Mouse (Mus musculus): ENCODE data around the gene Rpl18. TPM values are rescaled to one million over a fixed set of nuclear protein-coding genes. Genes with fewer than 3 reads are reported as not detected.

The Rpl18 gene
- 802 and 833 TPM in 2 replicates for polyA plus RNA-seq (2012; ENCODE audit: insufficient read depth, insufficient read length, missing spikeins)

DNA sequence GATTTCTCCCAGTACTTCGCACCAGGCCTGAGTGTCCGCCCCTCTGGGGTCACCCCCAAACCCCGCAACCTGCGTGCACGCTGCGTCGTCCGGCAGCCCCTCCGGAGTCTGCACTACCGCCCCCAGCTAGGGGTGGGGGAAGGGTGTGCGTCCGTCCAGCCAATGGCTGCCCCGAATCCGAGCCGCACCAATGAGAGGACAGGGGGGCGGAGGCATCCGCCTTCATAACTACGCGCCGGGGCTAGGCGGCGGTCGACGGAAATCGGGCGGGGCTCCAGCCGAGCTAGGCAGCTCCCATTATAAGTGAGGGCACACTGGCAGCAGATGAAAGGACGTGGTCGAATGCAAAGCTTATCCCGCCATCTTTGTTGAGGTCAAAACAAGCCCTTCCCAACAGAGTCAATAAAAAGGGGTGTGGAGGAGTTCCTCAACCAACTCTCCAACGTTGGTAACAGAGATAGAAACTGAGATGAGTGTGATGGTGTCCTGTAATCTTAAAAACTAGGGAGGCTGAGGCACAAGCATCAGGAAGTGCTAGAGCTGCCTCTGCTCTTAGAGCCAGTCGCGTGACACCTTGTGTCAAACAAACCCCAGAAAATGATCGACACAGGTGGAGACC is at the start of gene Rpl18:
Gene Rpl18 (plus strand): TSS at position 368 of the 619 bp plus-strand sequence.
- Histone ChIP-seq H3K27ac (ENCODE audit: insufficient read depth, low read depth, low read length) (peak within 1 kb of the TSS; percentile 97), H3K4me1 (ENCODE audit: control insufficient read depth, insufficient read depth, low read length) (peaks cover 7% of the 10 kb centered on the region), H3K4me3 (ENCODE audit: insufficient read depth, low read length) (peak within 1 kb of the TSS; percentile 99)
- TF ChIP-seq POLR2A (IDR thresholded peaks at IDR 0.05; ENCODE audit: borderline replicate concordance, low read depth, low read length) (no peak), CTCF (IDR thresholded peaks at IDR 0.05; ENCODE audit: low read depth, low read length) (no peak)

DNA sequence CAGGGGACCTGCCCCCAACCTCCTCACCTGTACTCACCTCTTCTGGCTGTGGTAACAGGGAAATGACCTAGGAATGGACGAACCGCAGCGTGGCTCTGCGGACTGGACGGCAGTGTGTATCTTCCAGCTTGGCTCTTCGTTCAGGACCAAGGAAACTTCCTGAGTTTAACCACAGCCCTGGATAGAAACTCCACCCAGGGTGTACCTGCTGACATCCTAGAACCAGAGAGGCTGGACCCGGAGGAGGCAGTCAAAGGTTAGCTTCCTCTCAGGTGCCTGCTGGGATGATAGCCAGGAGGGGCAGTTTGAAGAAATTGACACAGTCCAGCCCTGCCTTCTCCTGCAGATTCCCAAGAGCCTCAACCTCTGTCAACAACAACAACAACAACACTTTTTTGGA is 49.1 kb upstream of the Rpl18 start, which contains the start of gene Fut2:
Gene Fut2 (minus strand): TSS at position 234 of the 400 bp plus-strand sequence.
- H3K4me1 ChIP-seq (ENCODE audit: control insufficient read depth, insufficient read depth, low read length) = peaks cover 1% of the 10 kb centered on the region
- TF ChIP-seq POLR2A (IDR thresholded peaks at IDR 0.05; ENCODE audit: borderline replicate concordance, low read depth, low read length) (no peak), CTCF (IDR thresholded peaks at IDR 0.05; ENCODE audit: low read depth, low read length) (no peak)
- no peak within 1 kb of the TSS for H3K4me3 ChIP-seq (ENCODE audit: insufficient read depth, low read length)
- no peak within 1 kb of the TSS for H3K27ac ChIP-seq (ENCODE audit: insufficient read depth, low read depth, low read length)

DNA sequence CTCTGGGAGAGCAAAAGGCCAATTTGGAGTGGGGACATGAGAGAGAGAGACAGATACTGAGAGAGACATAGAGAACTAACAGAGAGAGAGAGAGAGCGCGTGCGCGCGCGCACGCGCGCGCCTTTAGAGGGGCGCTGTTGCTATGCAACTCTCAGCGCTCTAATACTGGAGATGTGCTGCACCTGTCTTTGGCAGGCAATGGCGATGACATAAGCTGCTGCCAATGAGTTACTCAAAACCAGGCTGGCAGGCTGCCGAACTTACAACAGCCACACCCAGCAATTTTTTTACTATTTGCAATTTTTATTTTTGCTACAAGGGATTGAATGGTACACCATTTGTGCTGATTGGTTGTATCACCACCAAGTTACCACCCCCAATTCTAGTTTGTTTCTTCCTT is 47.5 kb upstream of the Rpl18 start:
- Histone ChIP-seq H3K27ac (ENCODE audit: insufficient read depth, low read depth, low read length) (no peak overlapping the region), H3K4me3 (ENCODE audit: insufficient read depth, low read length) (no peak overlapping the region), H3K4me1 (ENCODE audit: control insufficient read depth, insufficient read depth, low read length) (no peaks in the 10 kb centered on the region)
- TF ChIP-seq CTCF (IDR thresholded peaks at IDR 0.05; ENCODE audit: low read depth, low read length) (no peak), POLR2A (IDR thresholded peaks at IDR 0.05; ENCODE audit: borderline replicate concordance, low read depth, low read length) (no peak)

DNA sequence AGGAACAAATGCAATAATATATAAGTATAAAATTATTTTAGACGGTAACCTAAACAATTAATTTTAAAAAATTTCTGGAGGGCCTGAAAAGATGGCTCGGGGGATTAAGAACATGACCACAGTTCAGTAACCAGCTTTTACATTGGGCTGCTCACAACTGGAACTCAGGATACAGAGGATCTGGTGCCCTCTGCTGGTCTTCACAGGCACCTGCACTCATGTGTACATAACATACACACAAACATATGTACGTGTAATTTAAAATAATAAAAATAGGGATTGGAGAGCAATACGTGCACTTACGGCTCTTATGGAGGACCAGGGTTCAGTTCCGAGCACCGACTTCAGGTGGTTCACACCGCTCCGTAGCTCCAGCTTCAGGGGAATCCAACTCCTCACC is 46.3 kb upstream of the Rpl18 start:
- H3K4me3 ChIP-seq (ENCODE audit: insufficient read depth, low read length) = no peak overlapping the region
- TF ChIP-seq CTCF (IDR thresholded peaks at IDR 0.05; ENCODE audit: low read depth, low read length) (no peak), POLR2A (IDR thresholded peaks at IDR 0.05; ENCODE audit: borderline replicate concordance, low read depth, low read length) (no peak)
- H3K4me1 ChIP-seq (ENCODE audit: control insufficient read depth, insufficient read depth, low read length) = no peaks in the 10 kb centered on the region
- H3K27ac ChIP-seq (ENCODE audit: insufficient read depth, low read depth, low read length) = no peak overlapping the region

DNA sequence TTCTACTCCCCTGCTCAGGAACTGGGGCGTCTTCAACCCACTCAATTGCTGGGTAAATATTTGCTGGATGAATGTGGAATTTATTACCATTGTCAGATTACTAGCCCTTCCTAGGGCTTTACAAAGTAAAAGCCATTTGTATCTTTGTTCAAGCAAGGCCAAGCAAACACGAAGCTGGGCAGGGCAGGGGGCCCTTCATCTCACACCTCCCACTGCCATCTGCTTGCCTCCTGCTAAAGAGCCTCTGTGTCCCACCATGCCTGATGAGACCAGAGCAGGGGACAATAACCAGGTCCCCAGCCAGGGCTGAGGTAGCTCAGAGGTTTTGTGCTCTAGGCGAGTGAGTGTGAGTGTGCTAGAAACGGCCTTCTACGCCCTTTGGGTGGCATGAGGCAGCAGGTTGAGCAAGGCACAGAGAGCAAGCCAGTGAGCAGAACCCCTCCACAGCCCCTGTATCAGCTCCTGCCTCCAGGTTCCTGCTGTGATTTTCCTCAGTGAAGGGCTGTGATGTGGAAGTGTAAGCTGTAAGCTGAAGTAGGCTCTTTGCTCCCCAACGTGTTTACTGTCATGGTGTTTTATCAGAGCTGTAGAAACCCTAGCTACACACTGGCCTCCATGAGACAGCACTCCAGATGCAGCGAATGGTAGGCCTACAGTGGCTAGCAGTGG is 37.5 kb upstream of the Rpl18 start:
- H3K4me3 ChIP-seq (ENCODE audit: insufficient read depth, low read length) = no peak overlapping the region
- peaks cover 35% of the 10 kb centered on the region for H3K4me1 ChIP-seq (ENCODE audit: control insufficient read depth, insufficient read depth, low read length)
- TF ChIP-seq POLR2A (IDR thresholded peaks at IDR 0.05; ENCODE audit: borderline replicate concordance, low read depth, low read length) (no peak), CTCF (IDR thresholded peaks at IDR 0.05; ENCODE audit: low read depth, low read length) (no peak)
- H3K27ac ChIP-seq (ENCODE audit: insufficient read depth, low read depth, low read length) = no peak overlapping the region

DNA sequence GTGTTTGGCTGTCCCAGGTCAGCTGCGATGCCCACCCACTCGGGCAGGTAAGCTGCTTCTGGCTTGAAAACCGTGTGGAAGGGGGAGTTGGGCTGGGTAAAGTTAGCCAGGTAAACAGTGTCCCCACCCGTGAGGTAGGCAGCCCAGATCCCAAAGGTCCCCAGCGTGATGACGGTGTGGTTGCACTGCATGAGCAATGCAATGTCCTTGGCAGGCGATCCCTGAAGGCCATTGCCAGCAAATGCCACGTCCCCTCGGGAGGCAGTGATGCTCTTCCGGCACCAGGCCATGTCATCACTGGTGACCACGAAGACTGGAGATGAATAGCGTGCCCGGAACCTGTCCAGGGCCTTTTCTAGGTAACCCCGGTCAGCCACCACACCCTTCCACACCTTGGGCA is 36.7 kb upstream of the Rpl18 start:
- peaks cover 35% of the 10 kb centered on the region for H3K4me1 ChIP-seq (ENCODE audit: control insufficient read depth, insufficient read depth, low read length)
- no peak overlapping the region for H3K27ac ChIP-seq (ENCODE audit: insufficient read depth, low read depth, low read length)
- TF ChIP-seq CTCF (IDR thresholded peaks at IDR 0.05; ENCODE audit: low read depth, low read length) (no peak), POLR2A (IDR thresholded peaks at IDR 0.05; ENCODE audit: borderline replicate concordance, low read depth, low read length) (no peak)
- no peak overlapping the region for H3K4me3 ChIP-seq (ENCODE audit: insufficient read depth, low read length)

DNA sequence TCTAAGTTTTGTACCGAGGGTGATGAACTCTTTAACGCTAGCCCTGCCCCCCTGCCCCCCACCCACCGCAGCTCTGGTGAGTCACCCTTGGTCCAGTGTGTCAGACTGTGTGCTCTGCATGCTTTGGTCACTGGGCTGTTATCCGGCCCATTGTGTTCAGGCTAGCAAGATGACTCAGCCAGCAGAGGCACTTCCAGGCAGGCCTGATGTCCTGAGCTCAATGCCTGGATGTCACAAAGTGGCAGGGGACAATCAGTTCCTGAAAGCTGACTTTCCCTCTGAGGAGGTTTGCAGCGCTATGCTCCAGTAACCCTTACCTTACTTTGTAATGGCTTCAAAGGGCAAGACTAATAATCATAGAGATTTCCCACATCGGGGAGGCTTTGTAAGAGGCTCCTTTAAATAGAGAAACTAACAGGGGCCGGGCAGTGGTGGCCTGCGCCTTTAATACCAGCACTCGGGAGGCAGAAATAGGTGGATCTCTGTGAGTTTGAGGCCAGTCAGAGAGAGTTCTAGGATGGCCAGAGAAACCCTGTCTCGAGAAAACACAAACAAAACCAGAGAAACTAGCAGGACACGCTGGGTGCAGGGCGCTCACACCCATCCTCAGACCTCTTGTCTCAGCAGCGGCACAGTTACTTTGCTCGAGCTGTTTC is 35.2 kb upstream of the Rpl18 start:
- peak overlapping the region; percentile 23 for H3K27ac ChIP-seq (ENCODE audit: insufficient read depth, low read depth, low read length)

DNA sequence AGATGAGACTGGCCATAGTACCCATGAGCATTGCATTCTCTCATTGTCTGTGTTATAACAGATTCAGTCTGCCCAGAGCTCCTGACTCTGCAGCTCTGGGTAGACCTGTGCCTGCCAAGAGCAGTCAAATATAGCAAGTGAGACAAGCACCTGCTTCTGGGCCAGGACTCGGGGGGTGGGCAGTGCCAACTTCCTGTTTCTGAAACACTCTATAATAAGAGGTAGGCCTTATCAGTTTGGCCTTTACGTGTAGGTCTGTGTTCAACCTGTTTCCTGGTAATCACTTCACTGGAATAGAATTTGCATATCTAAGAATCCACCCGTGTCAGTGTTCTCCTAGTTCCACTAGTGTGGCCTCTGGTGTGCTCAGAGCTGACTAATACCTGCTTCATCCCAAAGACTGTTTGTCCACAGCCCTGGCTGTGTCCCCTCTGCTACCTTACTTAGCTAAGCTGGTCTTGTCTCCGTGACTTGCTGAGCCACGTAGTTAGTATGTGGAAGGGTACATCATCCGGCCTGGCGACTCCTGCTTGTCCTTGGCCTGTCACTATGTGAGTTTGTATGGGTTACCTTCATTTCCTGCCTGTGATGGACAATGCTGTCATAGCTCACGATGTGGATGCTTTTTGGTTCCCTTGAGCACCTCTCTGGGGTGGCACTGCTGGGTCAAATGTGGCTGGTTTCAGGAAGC is 34.1 kb upstream of the Rpl18 start:
- H3K4me1 ChIP-seq (ENCODE audit: control insufficient read depth, insufficient read depth, low read length) = peaks cover 35% of the 10 kb centered on the region
- H3K4me3 ChIP-seq (ENCODE audit: insufficient read depth, low read length) = no peak overlapping the region
- H3K27ac ChIP-seq (ENCODE audit: insufficient read depth, low read depth, low read length) = no peak overlapping the region
- TF ChIP-seq CTCF (IDR thresholded peaks at IDR 0.05; ENCODE audit: low read depth, low read length) (no peak), POLR2A (IDR thresholded peaks at IDR 0.05; ENCODE audit: borderline replicate concordance, low read depth, low read length) (no peak)

More for the DNA sequence above, 35.2 kb upstream of the Rpl18 start:
- no peak overlapping the region for H3K4me3 ChIP-seq (ENCODE audit: insufficient read depth, low read length)
- TF ChIP-seq POLR2A (IDR thresholded peaks at IDR 0.05; ENCODE audit: borderline replicate concordance, low read depth, low read length) (no peak), CTCF (IDR thresholded peaks at IDR 0.05; ENCODE audit: low read depth, low read length) (no peak)
- H3K4me1 ChIP-seq (ENCODE audit: control insufficient read depth, insufficient read depth, low read length) = peaks cover 35% of the 10 kb centered on the region
